20 mouse cellular contexts compared by ENCODE assay signal in the genomic region with DNA sequence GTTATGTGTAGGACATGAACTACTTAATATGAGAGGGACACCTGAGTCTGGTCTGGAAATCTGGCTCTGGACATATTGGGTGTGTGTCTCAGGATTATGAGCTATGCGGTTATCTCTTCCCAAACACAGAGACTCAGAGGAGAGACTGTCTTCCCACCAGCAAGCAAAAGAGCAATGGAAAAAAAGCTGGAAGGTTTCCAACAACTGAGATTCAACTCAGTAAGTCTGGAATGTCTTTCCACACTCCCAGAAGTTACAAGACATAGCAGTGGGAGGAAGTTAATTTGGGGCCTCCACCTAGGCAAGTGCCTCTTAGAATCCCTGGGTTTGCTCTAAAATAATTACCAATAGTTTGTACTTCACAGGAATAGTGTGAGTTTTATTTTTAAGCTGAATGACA. TPM values are rescaled to one million over a fixed set of nuclear protein-coding genes. Genes with fewer than 3 reads are reported as not detected.
"Had no signal": no experiment of that assay in that cellular context is flagged by ENCODE, and none has a peak within 500 bp of the region (broad histone marks: within the 10 kb centered on the region; RNA-seq: fewer than 3 reads in every experiment).

No protein-coding gene starts in this region.

- H3K4me2 ChIP-seq: limb, embryonic 12.5 days; midbrain, embryonic 13.5 days; neural tube, embryonic 13.5 days had no signal

- H3K9ac ChIP-seq: limb, embryonic 12.5 days; liver, embryonic 14.5 days; liver, postnatal 0 days; midbrain, embryonic 13.5 days; neural tube, embryonic 13.5 days had no signal

- H3K9me3 ChIP-seq: midbrain, embryonic 10.5 days; midbrain, embryonic 13.5 days; neural tube, embryonic 13.5 days had no signal

- DNase-seq: kidney, adult 18-20 months; kidney, postnatal 25 days; layer of hippocampus, postnatal 36 days; liver; liver, postnatal 0 days; lung, postnatal 36 days; thymus, adult 2 months; thymus, postnatal 14 days; thymus, postnatal 4 days had no signal

- ATAC-seq: intestine, embryonic 16.5 days; liver, postnatal 0 days; midbrain, embryonic 13.5 days; midbrain, embryonic 16.5 days had no signal

- H3K36me3 ChIP-seq: limb, embryonic 12.5 days; midbrain, embryonic 10.5 days; midbrain, embryonic 13.5 days; neural tube, embryonic 13.5 days had no signal

- H3K4me1 ChIP-seq: megakaryocyte, embryonic 14.5 days; midbrain, embryonic 13.5 days; neural tube, embryonic 13.5 days had no signal

- H3K27me3 ChIP-seq: limb, embryonic 12.5 days; megakaryocyte, embryonic 14.5 days; midbrain, embryonic 13.5 days; neural tube, embryonic 13.5 days had no signal

- H3K27ac ChIP-seq: left cerebral cortex, adult 2 months; limb, embryonic 12.5 days; liver, embryonic 14.5 days; midbrain, embryonic 10.5 days; midbrain, embryonic 13.5 days; neural tube, embryonic 13.5 days had no signal

- H3K4me3 ChIP-seq: left cerebral cortex, adult 2 months; limb, embryonic 12.5 days; megakaryocyte, embryonic 14.5 days; midbrain, embryonic 10.5 days; midbrain, embryonic 13.5 days; myocyte; neural tube, embryonic 13.5 days had no signal

RNA-seq across cellular contexts. Expression of a gene that starts 44.6 kb away (rescaled TPM):
- total RNA-seq: monocyte, adult 5-6 weeks had no signal
- polyA plus RNA-seq: myocyte had no signal
